Mouse (Mus musculus): Measurements from ENCODE around the gene Fam92b. TPM values are rescaled to one million over a fixed set of nuclear protein-coding genes. Genes with fewer than 3 reads are reported as not detected.

Gene Fam92b
- total and polyA plus RNA-seq, 2 experiments from 2014 or later = 1.0 to 1.7 TPM

GRCm38 (mm10) chr8:120120951-120121350 lies 56.3 kb downstream of the Fam92b start:
- Histone ChIP-seq H3K9me3 (ENCODE audit: low read length) (no peaks in the 10 kb centered on the region), H3K4me3 (ENCODE audit: low read depth, low read length) (no peak overlapping the region), H3K9ac (replicated peaks; ENCODE audit: low read length, poor library complexity, severe bottlenecking) (no peak overlapping the region), H3K4me1 (ENCODE audit: insufficient read depth, low read length) (no peaks in the 10 kb centered on the region; the same call in 1 of the 2 replicates), H3K27ac (ENCODE audit: low read depth, low read length) (no peak overlapping the region), H3K27me3 (ENCODE audit: insufficient read depth, low read length) (no peaks in the 10 kb centered on the region), H3K36me3 (ENCODE audit: insufficient read depth, low read length) (no peaks in the 10 kb centered on the region), H3K4me2 (ENCODE audit: low read depth, low read length, poor library complexity, severe bottlenecking) (no peak overlapping the region)
- no peak for TF ChIP-seq CTCF (IDR thresholded peaks at IDR 0.05)
- DNase-seq (ENCODE audit: low spot score) = no peak
- no peak for ATAC-seq (ENCODE audit: low FRiP score)
- WGBS = 75% methylated on average over 5 of the region's 5 CpGs

DNA sequence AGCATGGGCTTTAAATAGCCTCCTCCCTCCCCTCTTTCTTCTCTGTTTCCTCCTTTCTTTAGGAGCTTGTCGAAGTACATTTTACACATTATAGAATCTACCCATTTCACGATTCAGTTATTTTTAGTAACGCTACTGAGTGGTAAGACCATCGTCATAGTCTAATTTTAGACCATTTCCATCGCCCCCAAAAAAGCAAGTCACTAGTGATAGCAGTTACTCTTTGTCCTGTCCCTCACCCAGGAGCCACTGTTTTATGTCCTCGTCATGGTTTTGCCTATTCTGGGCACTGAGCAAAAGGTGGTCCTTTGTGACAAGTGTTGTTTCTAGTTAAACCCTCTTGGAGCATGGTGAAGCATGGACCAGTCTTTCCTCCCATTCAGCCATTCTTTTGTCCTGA lies 57.3 kb downstream of the Fam92b start:
- ATAC-seq (ENCODE audit: low FRiP score) (no peak), DNase-seq (ENCODE audit: low spot score) (no peak)
- H3K27ac ChIP-seq (ENCODE audit: low read depth, low read length) = no peak overlapping the region
- H3K9ac ChIP-seq (replicated peaks; ENCODE audit: low read length, poor library complexity, severe bottlenecking) = no peak overlapping the region
- no peaks in the 10 kb centered on the region for H3K36me3 ChIP-seq (ENCODE audit: insufficient read depth, low read length)
- no peak overlapping the region for H3K4me3 ChIP-seq (ENCODE audit: low read depth, low read length)
- TF ChIP-seq CTCF (IDR thresholded peaks at IDR 0.05) = no peak
- H3K27me3 ChIP-seq (ENCODE audit: insufficient read depth, low read length) = no peaks in the 10 kb centered on the region
- 71% methylated on average over 6 of the region's 6 CpGs for WGBS
- H3K4me1 ChIP-seq (ENCODE audit: insufficient read depth, low read length) = no peaks in the 10 kb centered on the region; the same call in 1 of the 2 replicates
- no peaks in the 10 kb centered on the region for H3K9me3 ChIP-seq (ENCODE audit: low read length)
- H3K4me2 ChIP-seq (ENCODE audit: low read depth, low read length, poor library complexity, severe bottlenecking) = no peak overlapping the region

DNA sequence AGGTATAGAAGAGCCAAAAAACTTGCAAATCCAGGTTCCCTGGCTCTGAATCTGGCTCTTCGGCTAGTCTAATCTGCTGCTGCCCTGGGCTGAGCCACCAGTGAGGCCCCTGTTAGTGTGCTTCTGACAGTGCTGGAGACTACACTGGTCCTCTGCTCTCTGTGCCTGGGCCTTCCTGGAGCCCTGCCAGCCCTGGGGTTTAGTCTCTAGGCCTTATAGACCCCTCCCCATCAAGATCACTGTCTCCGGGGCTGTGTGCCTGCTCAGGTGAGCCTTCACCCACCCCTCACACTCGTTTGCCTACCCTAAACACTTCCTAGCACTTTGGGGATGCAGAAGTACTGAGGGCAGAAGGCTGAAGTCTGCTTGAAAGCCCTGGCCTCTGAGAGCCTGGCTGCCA lies 57.8 kb downstream of the Fam92b start:
- DNase-seq (ENCODE audit: low spot score) = no peak
- Histone ChIP-seq H3K9me3 (ENCODE audit: low read length) (no peaks in the 10 kb centered on the region), H3K27me3 (ENCODE audit: insufficient read depth, low read length) (no peaks in the 10 kb centered on the region), H3K4me2 (ENCODE audit: low read depth, low read length, poor library complexity, severe bottlenecking) (no peak overlapping the region), H3K4me3 (ENCODE audit: low read depth, low read length) (no peak overlapping the region), H3K36me3 (ENCODE audit: insufficient read depth, low read length) (no peaks in the 10 kb centered on the region), H3K9ac (replicated peaks; ENCODE audit: low read length, poor library complexity, severe bottlenecking) (no peak overlapping the region), H3K4me1 (ENCODE audit: insufficient read depth, low read length) (no peaks in the 10 kb centered on the region; the same call in 1 of the 2 replicates), H3K27ac (ENCODE audit: low read depth, low read length) (no peak overlapping the region)
- no peak for ATAC-seq (ENCODE audit: low FRiP score)
- TF ChIP-seq CTCF (IDR thresholded peaks at IDR 0.05) = no peak
- WGBS = 63% methylated on average over 3 of the region's 3 CpGs

DNA sequence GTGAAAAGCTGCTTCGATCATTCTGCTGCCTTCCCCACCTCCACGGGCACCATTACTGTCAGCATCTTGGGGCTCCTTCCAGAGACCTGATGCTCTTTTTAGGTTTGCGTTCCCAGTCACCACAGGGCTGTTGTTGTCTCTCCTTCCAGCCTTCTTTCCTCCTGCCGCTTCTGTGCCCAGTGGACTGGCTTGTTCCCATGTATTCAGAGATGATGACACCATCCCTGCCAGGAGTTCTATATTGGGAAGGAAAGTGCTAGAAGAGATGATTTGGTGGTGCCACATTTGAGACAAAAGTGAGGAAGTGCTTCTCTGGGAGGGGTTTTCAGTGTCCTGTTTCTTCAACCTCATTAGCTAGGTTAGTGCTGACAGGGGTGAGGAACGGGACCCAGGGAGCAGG lies 58.4 kb downstream of the Fam92b start:
- H3K4me2 ChIP-seq (ENCODE audit: low read depth, low read length, poor library complexity, severe bottlenecking) = no peak overlapping the region
- 85% methylated on average over 5 of the region's 5 CpGs for WGBS
- H3K4me1 ChIP-seq (ENCODE audit: insufficient read depth, low read length) = no peaks in the 10 kb centered on the region; the same call in 1 of the 2 replicates
- ATAC-seq (ENCODE audit: low FRiP score) = no peak
- no peaks in the 10 kb centered on the region for H3K9me3 ChIP-seq (ENCODE audit: low read length)
- no peak overlapping the region for H3K9ac ChIP-seq (replicated peaks; ENCODE audit: low read length, poor library complexity, severe bottlenecking)
- no peak overlapping the region for H3K4me3 ChIP-seq (ENCODE audit: low read depth, low read length)
- no peaks in the 10 kb centered on the region for H3K36me3 ChIP-seq (ENCODE audit: insufficient read depth, low read length)
- TF ChIP-seq CTCF (IDR thresholded peaks at IDR 0.05) = no peak
- DNase-seq (ENCODE audit: low spot score) = no peak
- no peak overlapping the region for H3K27ac ChIP-seq (ENCODE audit: low read depth, low read length)
- H3K27me3 ChIP-seq (ENCODE audit: insufficient read depth, low read length) = no peaks in the 10 kb centered on the region

GRCm38 (mm10) chr8:120118162-120118561 lies 59.1 kb downstream of the Fam92b start:
- H3K27ac ChIP-seq (ENCODE audit: low read depth, low read length) = no peak overlapping the region
- DNase-seq (ENCODE audit: low spot score) (no peak), ATAC-seq (ENCODE audit: low FRiP score) (no peak)
- no peak overlapping the region for H3K4me3 ChIP-seq (ENCODE audit: low read depth, low read length)
- no peak overlapping the region for H3K9ac ChIP-seq (replicated peaks; ENCODE audit: low read length, poor library complexity, severe bottlenecking)
- H3K36me3 ChIP-seq (ENCODE audit: insufficient read depth, low read length) = no peaks in the 10 kb centered on the region
- H3K9me3 ChIP-seq (ENCODE audit: low read length) = no peaks in the 10 kb centered on the region
- WGBS = 90% methylated on average over 9 of the region's 9 CpGs
- no peak for TF ChIP-seq CTCF (IDR thresholded peaks at IDR 0.05)
- no peak overlapping the region for H3K4me2 ChIP-seq (ENCODE audit: low read depth, low read length, poor library complexity, severe bottlenecking)
- no peaks in the 10 kb centered on the region for H3K27me3 ChIP-seq (ENCODE audit: insufficient read depth, low read length)
- H3K4me1 ChIP-seq (ENCODE audit: insufficient read depth, low read length) = no peaks in the 10 kb centered on the region; the same call in 1 of the 2 replicates

GRCm38 (mm10) chr8:120116600-120116999 lies 60.7 kb downstream of the Fam92b start:
- H3K9ac ChIP-seq (replicated peaks; ENCODE audit: low read length, poor library complexity, severe bottlenecking) = no peak overlapping the region
- WGBS = 73% methylated on average over 7 of the region's 7 CpGs
- no peaks in the 10 kb centered on the region for H3K36me3 ChIP-seq (ENCODE audit: insufficient read depth, low read length)
- no peak for DNase-seq (ENCODE audit: low spot score)
- no peak overlapping the region for H3K27ac ChIP-seq (ENCODE audit: low read depth, low read length)
- no peak overlapping the region for H3K4me2 ChIP-seq (ENCODE audit: low read depth, low read length, poor library complexity, severe bottlenecking)
- no peak for ATAC-seq (ENCODE audit: low FRiP score)
- H3K4me3 ChIP-seq (ENCODE audit: low read depth, low read length) = no peak overlapping the region
- no peaks in the 10 kb centered on the region for H3K9me3 ChIP-seq (ENCODE audit: low read length)
- TF ChIP-seq CTCF (IDR thresholded peaks at IDR 0.05) = no peak
- no peaks in the 10 kb centered on the region for H3K27me3 ChIP-seq (ENCODE audit: insufficient read depth, low read length)
- H3K4me1 ChIP-seq (ENCODE audit: insufficient read depth, low read length) = no peaks in the 10 kb centered on the region

Other genes starting within 250 kb of the Fam92b start
- 5.3 and 5.7 TPM in 2 replicates for gene Crispld2, start 185.0 kb downstream of the Fam92b start, total RNA-seq (2014; rRNA removed)
- gene Crispld2, start 185.0 kb downstream of the Fam92b start, polyA plus RNA-seq (2015; fragmentation: Nextera tagmentation; extraction: Ambion mirVana) = 4.1 and 4.7 TPM in 2 replicates
- gene Zdhhc7, start 76.0 kb downstream of the Fam92b start, total RNA-seq (2014; rRNA removed) = 34.1 and 40.8 TPM in 2 replicates
- gene Zdhhc7, start 76.0 kb downstream of the Fam92b start, polyA plus RNA-seq (2015; fragmentation: Nextera tagmentation; extraction: Ambion mirVana) = 23.9 and 24.6 TPM in 2 replicates
- 69.7 and 71.1 TPM in 2 replicates for gene 6430548M08Rik, start 63.3 kb downstream of the Fam92b start, total RNA-seq (2014; rRNA removed)
- gene 6430548M08Rik, start 63.3 kb downstream of the Fam92b start, polyA plus RNA-seq (2015; fragmentation: Nextera tagmentation; extraction: Ambion mirVana) = 38.3 and 40.5 TPM in 2 replicates
- gene Gse1, start 51.0 kb upstream of the Fam92b start, total RNA-seq (2014; rRNA removed) = 47.3 and 51.3 TPM in 2 replicates
- 9.9 and 12.4 TPM in 2 replicates for gene Gse1, start 51.0 kb upstream of the Fam92b start, polyA plus RNA-seq (2015; fragmentation: Nextera tagmentation; extraction: Ambion mirVana)